Mouse (Mus musculus) testis, postnatal 10 days (tissue): ENCODE measurements around the gene Itgal.
A peak's percentile ranks its signal among the peaks of the same experiment; 100 is the strongest.
"Not testable (repeated sequence)": the region's sequence is repeated elsewhere in the genome, so short reads cannot be mapped to it uniquely, and the experiment has no call there.

ENCODE experiments used
- DNase-seq: peaks from one replicate; pipeline ENCODE4 v3.0.0; 2021; ENCODE audit warnings: low spot score

The Itgal gene

GRCm38 (mm10) chr7:127342332-127342731 is 46.3 kb downstream of the Itgal start:
- DNase-seq: no peak

GRCm38 (mm10) chr7:127342888-127343287 is 46.8 kb downstream of the Itgal start:
- DNase-seq: no peak

GRCm38 (mm10) chr7:127343351-127344019 is 47.4 kb downstream of the Itgal start:
- DNase-seq: no peak

- no peak for DNase-seq
These were observed 48.3 kb downstream of the Itgal start for GRCm38 (mm10) chr7:127344371-127344770.

GRCm38 (mm10) chr7:127345092-127345491 is 49.0 kb downstream of the Itgal start:
- DNase-seq: peak; percentile 80

- DNase-seq: peak; percentile 98
These were observed 49.7 kb downstream of the Itgal start, which contains the start of gene Zfp768 for GRCm38 (mm10) chr7:127345512-127346325. Zfp768 (minus strand) TSS chr7:127345589.

GRCm38 (mm10) chr7:127346676-127347075 is 50.6 kb downstream of the Itgal start:
- no peak for DNase-seq

GRCm38 (mm10) chr7:127351230-127352004 is 55.4 kb downstream of the Itgal start:
- no peak for DNase-seq

GRCm38 (mm10) chr7:127355796-127356195 is 59.7 kb downstream of the Itgal start:
- DNase-seq: no peak

- no peak for DNase-seq
These were observed 61.8 kb downstream of the Itgal start for GRCm38 (mm10) chr7:127357871-127358270.

GRCm38 (mm10) chr7:127358472-127358871 is 62.4 kb downstream of the Itgal start:
- DNase-seq: no peak

GRCm38 (mm10) chr7:127360265-127360664 is 64.2 kb downstream of the Itgal start:
- DNase-seq: no peak

- peak; percentile 40 for DNase-seq
These were observed 65.4 kb downstream of the Itgal start for GRCm38 (mm10) chr7:127361449-127361848.

GRCm38 (mm10) chr7:127362418-127362817 is 66.4 kb downstream of the Itgal start:
- peak; percentile 40 for DNase-seq

GRCm38 (mm10) chr7:127363475-127363921 is 67.4 kb downstream of the Itgal start:
- peak; percentile 55 for DNase-seq

GRCm38 (mm10) chr7:127364166-127364565 is 68.1 kb downstream of the Itgal start:
- DNase-seq: peak; percentile 28

GRCm38 (mm10) chr7:127366249-127366648 is 70.2 kb downstream of the Itgal start:
- DNase-seq: no peak

GRCm38 (mm10) chr7:127371213-127371612 is 75.2 kb downstream of the Itgal start:
- no peak for DNase-seq

- not testable (repeated sequence) for DNase-seq
These were observed 75.8 kb downstream of the Itgal start for GRCm38 (mm10) chr7:127371870-127372269.

- peak; percentile 93 for DNase-seq
These were observed 79.5 kb downstream of the Itgal start, which contains the start of gene Zfp747 for GRCm38 (mm10) chr7:127375271-127376245. Zfp747 (minus strand) TSS chr7:127376050.

- DNase-seq: no peak
These were observed 82.4 kb downstream of the Itgal start for GRCm38 (mm10) chr7:127378310-127378921.
